Mouse (Mus musculus): ENCODE results near the gene Ascl5.

Gene Ascl5

GRCm38 (mm10) chr1:136051465-136051864 lies 861 bp downstream of the Ascl5 start:
- 2% methylated on average over 6 of the region's 6 CpGs for WGBS

GRCm38 (mm10) chr1:136052547-136052946 lies 1.9 kb downstream of the Ascl5 start, which contains the start of gene Cacna1s:
Gene Cacna1s (plus strand): TSS chr1:136052750.
- WGBS = 57% methylated on average over 11 of the region's 11 CpGs

- WGBS = 27% methylated on average over 3 of the region's 3 CpGs
Measured at GRCm38 (mm10) chr1:136055771-136056170, 5.2 kb downstream of the Ascl5 start.

- 47% methylated on average over 3 of the region's 3 CpGs for WGBS
Measured at GRCm38 (mm10) chr1:136058594-136058993, 8.0 kb downstream of the Ascl5 start.

GRCm38 (mm10) chr1:136061041-136061789 lies 10.6 kb downstream of the Ascl5 start:
- WGBS = 55% methylated on average over 9 of the region's 9 CpGs

GRCm38 (mm10) chr1:136061790-136062141 lies 11.2 kb downstream of the Ascl5 start:
- 46% methylated on average over 7 of the region's 7 CpGs for WGBS

- 56% methylated on average over 5 of the region's 5 CpGs for WGBS
Measured at GRCm38 (mm10) chr1:136063991-136064390, 13.4 kb downstream of the Ascl5 start.

GRCm38 (mm10) chr1:136066621-136067020 lies 16.0 kb downstream of the Ascl5 start:
- 59% methylated on average over 1 of the region's 1 CpGs for WGBS

- 87% methylated on average over 3 of the region's 3 CpGs for WGBS
Measured at GRCm38 (mm10) chr1:136067579-136067978, 17.0 kb downstream of the Ascl5 start.

- 22% methylated on average over 3 of the region's 3 CpGs for WGBS
Measured at GRCm38 (mm10) chr1:136076086-136076485, 25.5 kb downstream of the Ascl5 start.

- 47% methylated on average over 4 of the region's 4 CpGs for WGBS
Measured at GRCm38 (mm10) chr1:136077656-136078055, 27.1 kb downstream of the Ascl5 start.

- WGBS = 93% methylated on average over 1 of the region's 1 CpGs
Measured at GRCm38 (mm10) chr1:136081161-136081560, 30.6 kb downstream of the Ascl5 start.

GRCm38 (mm10) chr1:136085988-136086685 lies 35.5 kb downstream of the Ascl5 start:
- WGBS = 89% methylated on average over 3 of the region's 3 CpGs

GRCm38 (mm10) chr1:136089368-136090165 lies 39.0 kb downstream of the Ascl5 start:
- WGBS = 52% methylated on average over 9 of the region's 9 CpGs

GRCm38 (mm10) chr1:136093726-136094125 lies 43.1 kb downstream of the Ascl5 start:
- WGBS = 85% methylated on average over 3 of the region's 3 CpGs

- WGBS = 68% methylated on average over 5 of the region's 5 CpGs
Measured at GRCm38 (mm10) chr1:136094807-136095206, 44.2 kb downstream of the Ascl5 start.

Measured in cerebral cortex, adult 2 months (tissue).